Mouse (Mus musculus): ENCODE data around the gene Psmd14. TPM values are rescaled to one million over a fixed set of nuclear protein-coding genes. Genes with fewer than 3 reads are reported as not detected.
A peak's percentile ranks its signal among the peaks of the same experiment; 100 is the strongest.

Gene Psmd14
- 287 and 291 TPM in 2 replicates for polyA plus RNA-seq (2016; fragmentation: Nextera tagmentation; extraction: Ambion mirVana)

GRCm38 (mm10) chr2:61711108-61712040, at the start of gene Psmd14:
TSS of gene Psmd14 (plus strand) at chr2:61711694.
- peaks cover 4% of the 10 kb centered on the region; the same call in 1 of the 2 replicates for H3K9me3 ChIP-seq
- DNase-seq (ENCODE audit: extremely low spot score, low spot score) = peak; percentile 95
- H3K4me3 ChIP-seq = peak within 1 kb of the TSS; percentile 72
- peak within 1 kb of the TSS; percentile 92 for H3K27ac ChIP-seq
- peaks cover 12% of the 10 kb centered on the region for H3K4me1 ChIP-seq
- H3K27me3 ChIP-seq (ENCODE audit: poor library complexity, severe bottlenecking) = no peaks in the 10 kb centered on the region
- 7% methylated on average over 39 of the region's 52 CpGs for WGBS
- H3K36me3 ChIP-seq (replicated peaks) = peaks cover 12% of the 10 kb centered on the region

DNA sequence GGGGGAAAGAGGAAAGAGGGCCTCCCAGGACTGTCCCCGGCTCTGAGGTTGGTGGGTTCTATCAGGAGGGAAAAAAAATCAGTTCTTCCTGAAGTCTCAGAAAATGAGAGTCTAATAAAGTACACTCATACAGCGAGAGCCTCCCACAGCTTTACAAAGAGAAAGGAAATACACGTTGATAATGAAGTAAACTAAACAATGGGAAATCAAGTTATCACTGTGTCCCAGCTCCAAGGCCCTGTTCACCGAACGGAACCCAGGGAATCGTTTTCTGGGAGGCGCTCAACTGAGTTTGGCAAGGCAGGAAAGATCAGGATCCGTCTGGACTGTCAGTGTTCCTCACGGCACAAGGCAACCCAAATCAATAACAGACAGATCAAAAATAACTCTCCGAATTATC, 48.7 kb upstream of the Psmd14 start:
- WGBS = 88% methylated on average over 10 of the region's 10 CpGs
- H3K36me3 ChIP-seq (replicated peaks) = no peaks in the 10 kb centered on the region

GRCm38 (mm10) chr2:61663573-61664241, 47.8 kb upstream of the Psmd14 start:
- DNase-seq (ENCODE audit: extremely low spot score, low spot score) = no peak
- H3K27ac ChIP-seq = no peak overlapping the region

More for the DNA sequence above, 48.7 kb upstream of the Psmd14 start:
- no peak overlapping the region for H3K4me3 ChIP-seq
- H3K27ac ChIP-seq = no peak overlapping the region
- no peaks in the 10 kb centered on the region for H3K9me3 ChIP-seq
- DNase-seq (ENCODE audit: extremely low spot score, low spot score) = no peak
- no peaks in the 10 kb centered on the region for H3K4me1 ChIP-seq
- H3K27me3 ChIP-seq (ENCODE audit: poor library complexity, severe bottlenecking) = peaks cover 24% of the 10 kb centered on the region

GRCm38 (mm10) chr2:61667420-61667819, 44.1 kb upstream of the Psmd14 start:
- H3K27me3 ChIP-seq (ENCODE audit: poor library complexity, severe bottlenecking) = no peaks in the 10 kb centered on the region
- H3K36me3 ChIP-seq (replicated peaks) = no peaks in the 10 kb centered on the region
- no peaks in the 10 kb centered on the region for H3K4me1 ChIP-seq
- no peak overlapping the region for H3K4me3 ChIP-seq
- 83% methylated on average over 7 of the region's 7 CpGs for WGBS
- no peaks in the 10 kb centered on the region for H3K9me3 ChIP-seq
- H3K27ac ChIP-seq = no peak overlapping the region
- no peak for DNase-seq (ENCODE audit: extremely low spot score, low spot score)

More at GRCm38 (mm10) chr2:61663573-61664241, 47.8 kb upstream of the Psmd14 start:
- WGBS = 83% methylated on average over 10 of the region's 10 CpGs
- Histone ChIP-seq H3K9me3 (no peaks in the 10 kb centered on the region), H3K4me3 (no peak overlapping the region), H3K27me3 (ENCODE audit: poor library complexity, severe bottlenecking) (peaks cover 15% of the 10 kb centered on the region), H3K4me1 (no peaks in the 10 kb centered on the region), H3K36me3 (replicated peaks) (no peaks in the 10 kb centered on the region)

- peak; percentile 28 for DNase-seq (ENCODE audit: extremely low spot score, low spot score)
- no peak overlapping the region for H3K27ac ChIP-seq
- H3K27me3 ChIP-seq (ENCODE audit: poor library complexity, severe bottlenecking) = no peaks in the 10 kb centered on the region
- 25% methylated on average over 4 of the region's 4 CpGs for WGBS
- H3K36me3 ChIP-seq (replicated peaks) = no peaks in the 10 kb centered on the region
- H3K9me3 ChIP-seq = no peaks in the 10 kb centered on the region
- no peaks in the 10 kb centered on the region for H3K4me1 ChIP-seq
- no peak overlapping the region for H3K4me3 ChIP-seq
Observed at GRCm38 (mm10) chr2:61668260-61668659, 43.2 kb upstream of the Psmd14 start.

DNA sequence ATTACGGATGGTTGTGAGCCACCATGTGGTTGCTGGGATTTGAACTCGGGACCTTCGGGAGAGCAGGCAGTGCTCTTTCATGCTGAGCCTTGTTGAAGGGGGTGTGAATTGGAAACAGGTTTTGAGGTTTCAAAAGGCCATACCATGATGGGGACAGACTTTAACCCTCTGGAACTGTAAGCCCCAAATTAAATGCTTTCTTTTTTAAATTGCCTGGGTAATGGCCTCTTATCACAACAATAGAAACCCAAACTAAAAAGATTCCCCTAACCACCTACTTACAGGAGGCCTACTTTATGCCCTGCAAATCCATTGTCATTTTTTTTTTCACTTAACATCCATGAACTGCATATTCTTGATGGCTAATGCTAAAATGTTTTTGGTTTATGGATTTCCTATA, 36.9 kb upstream of the Psmd14 start:
- WGBS = 87% methylated on average over 3 of the region's 3 CpGs
- H3K27me3 ChIP-seq (ENCODE audit: poor library complexity, severe bottlenecking) = no peaks in the 10 kb centered on the region
- H3K9me3 ChIP-seq = no peaks in the 10 kb centered on the region
- no peaks in the 10 kb centered on the region for H3K36me3 ChIP-seq (replicated peaks)
- no peak overlapping the region for H3K4me3 ChIP-seq
- H3K4me1 ChIP-seq = no peaks in the 10 kb centered on the region
- no peak for DNase-seq (ENCODE audit: extremely low spot score, low spot score)
- H3K27ac ChIP-seq = no peak overlapping the region

DNA sequence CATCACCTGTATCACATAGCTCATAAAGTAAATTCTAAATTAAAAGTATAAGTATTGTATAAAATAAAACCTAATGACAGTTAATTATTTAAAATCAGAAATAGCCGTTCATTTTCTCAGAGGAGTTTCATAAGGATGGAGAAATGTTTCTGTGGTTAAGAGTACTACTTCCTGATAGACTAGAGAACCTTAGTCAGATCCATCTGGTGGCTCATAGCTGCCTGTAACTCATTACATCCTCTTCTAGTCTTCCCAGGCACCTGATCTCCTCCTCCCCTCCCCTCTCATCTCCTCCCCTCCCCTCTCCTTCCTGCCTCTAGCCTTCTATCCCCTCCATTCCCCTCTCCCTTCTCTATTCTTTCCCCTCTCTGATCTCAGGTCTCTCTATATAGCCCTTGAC, 29.9 kb upstream of the Psmd14 start:
- WGBS = 96% methylated on average over 1 of the region's 1 CpGs
- Histone ChIP-seq H3K27me3 (ENCODE audit: poor library complexity, severe bottlenecking) (no peaks in the 10 kb centered on the region), H3K36me3 (replicated peaks) (no peaks in the 10 kb centered on the region), H3K4me1 (no peaks in the 10 kb centered on the region), H3K27ac (no peak overlapping the region), H3K9me3 (no peaks in the 10 kb centered on the region), H3K4me3 (no peak overlapping the region)
- no peak for DNase-seq (ENCODE audit: extremely low spot score, low spot score)

DNA sequence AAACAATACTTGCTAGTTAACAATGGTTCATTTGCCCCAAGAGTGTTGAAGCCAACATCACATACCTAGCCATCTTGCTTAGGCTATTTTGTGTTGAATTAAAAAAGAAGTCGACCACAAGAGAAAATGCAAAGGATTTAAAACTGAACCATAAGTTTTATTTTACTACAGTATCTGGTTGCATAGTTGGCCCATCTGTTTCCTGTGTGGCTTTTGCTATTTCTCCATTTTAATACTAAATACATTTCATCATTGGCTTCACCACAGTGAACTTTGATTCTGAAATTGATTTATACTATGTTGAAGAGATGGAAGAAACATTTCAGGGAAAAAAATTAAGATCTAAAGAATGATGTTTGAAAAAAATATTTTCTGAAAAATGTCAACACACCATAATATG, 25.0 kb upstream of the Psmd14 start:
- Histone ChIP-seq H3K36me3 (replicated peaks) (no peaks in the 10 kb centered on the region), H3K4me3 (no peak overlapping the region), H3K4me1 (no peaks in the 10 kb centered on the region), H3K9me3 (no peaks in the 10 kb centered on the region), H3K27ac (no peak overlapping the region), H3K27me3 (ENCODE audit: poor library complexity, severe bottlenecking) (no peaks in the 10 kb centered on the region)
- WGBS = 82% methylated on average over 1 of the region's 1 CpGs
- DNase-seq (ENCODE audit: extremely low spot score, low spot score) = no peak

GRCm38 (mm10) chr2:61689086-61689485, 22.4 kb upstream of the Psmd14 start:
- Histone ChIP-seq H3K27me3 (ENCODE audit: poor library complexity, severe bottlenecking) (no peaks in the 10 kb centered on the region), H3K36me3 (replicated peaks) (no peaks in the 10 kb centered on the region), H3K4me1 (no peaks in the 10 kb centered on the region), H3K27ac (no peak overlapping the region), H3K4me3 (no peak overlapping the region), H3K9me3 (no peaks in the 10 kb centered on the region)
- WGBS = 91% methylated on average over 3 of the region's 3 CpGs
- no peak for DNase-seq (ENCODE audit: extremely low spot score, low spot score)

DNA sequence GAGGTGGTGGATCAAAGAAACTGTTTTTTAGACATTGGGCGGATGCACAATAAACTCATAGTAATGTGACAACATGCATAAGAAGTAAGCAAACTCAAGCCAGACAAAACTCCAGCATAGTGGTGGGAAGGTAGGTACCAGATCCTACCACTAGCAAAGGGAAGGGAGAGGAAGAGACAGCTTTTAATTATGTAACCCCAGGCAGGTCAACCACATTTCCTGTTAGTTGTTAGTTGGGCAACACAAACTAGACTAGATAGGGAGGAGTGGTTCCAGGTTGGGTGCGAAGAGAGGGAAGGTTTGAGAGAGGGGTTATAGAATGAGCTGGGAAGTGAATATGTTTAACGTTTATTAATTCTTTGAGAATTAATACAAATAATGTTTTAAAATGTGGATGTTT, 1.9 kb upstream of the Psmd14 start:
- H3K36me3 ChIP-seq (replicated peaks) = peaks cover 12% of the 10 kb centered on the region
- H3K4me1 ChIP-seq = peaks cover 12% of the 10 kb centered on the region
- no peak overlapping the region for H3K4me3 ChIP-seq
- peaks cover 4% of the 10 kb centered on the region; the same call in 1 of the 2 replicates for H3K9me3 ChIP-seq
- DNase-seq (ENCODE audit: extremely low spot score, low spot score) = no peak
- H3K27me3 ChIP-seq (ENCODE audit: poor library complexity, severe bottlenecking) = no peaks in the 10 kb centered on the region
- no peak overlapping the region for H3K27ac ChIP-seq
- 95% methylated on average over 3 of the region's 3 CpGs for WGBS

DNA sequence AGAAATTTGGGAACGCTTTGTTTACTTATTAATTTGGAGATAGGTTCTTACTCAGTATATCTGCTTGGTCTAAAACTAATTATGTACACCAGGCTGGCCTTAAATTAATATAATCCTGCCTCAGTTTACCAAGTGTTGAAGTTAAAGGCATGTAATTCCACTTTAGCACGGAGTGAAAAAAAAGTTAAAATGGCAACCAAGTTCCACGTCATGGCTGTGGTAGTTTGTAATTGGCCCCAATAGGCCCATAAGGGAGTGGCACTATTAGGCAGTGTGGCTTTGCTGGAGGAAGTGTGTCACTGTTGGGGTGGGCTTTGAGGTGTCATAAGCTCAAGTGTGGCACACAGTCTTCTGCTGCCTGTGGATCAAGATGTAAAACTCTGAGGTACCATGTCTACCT, 1.0 kb downstream of the Psmd14 start:
- Histone ChIP-seq H3K36me3 (replicated peaks) (peaks cover 12% of the 10 kb centered on the region), H3K27ac (peak overlapping the region; percentile 92; the same call in 1 of the 2 replicates), H3K4me1 (peaks cover 12% of the 10 kb centered on the region), H3K4me3 (peak overlapping the region; percentile 72), H3K27me3 (ENCODE audit: poor library complexity, severe bottlenecking) (no peaks in the 10 kb centered on the region), H3K9me3 (peaks cover 4% of the 10 kb centered on the region; the same call in 1 of the 2 replicates)
- DNase-seq (ENCODE audit: extremely low spot score, low spot score) = no peak
- 55% methylated on average over 3 of the region's 3 CpGs for WGBS

DNA sequence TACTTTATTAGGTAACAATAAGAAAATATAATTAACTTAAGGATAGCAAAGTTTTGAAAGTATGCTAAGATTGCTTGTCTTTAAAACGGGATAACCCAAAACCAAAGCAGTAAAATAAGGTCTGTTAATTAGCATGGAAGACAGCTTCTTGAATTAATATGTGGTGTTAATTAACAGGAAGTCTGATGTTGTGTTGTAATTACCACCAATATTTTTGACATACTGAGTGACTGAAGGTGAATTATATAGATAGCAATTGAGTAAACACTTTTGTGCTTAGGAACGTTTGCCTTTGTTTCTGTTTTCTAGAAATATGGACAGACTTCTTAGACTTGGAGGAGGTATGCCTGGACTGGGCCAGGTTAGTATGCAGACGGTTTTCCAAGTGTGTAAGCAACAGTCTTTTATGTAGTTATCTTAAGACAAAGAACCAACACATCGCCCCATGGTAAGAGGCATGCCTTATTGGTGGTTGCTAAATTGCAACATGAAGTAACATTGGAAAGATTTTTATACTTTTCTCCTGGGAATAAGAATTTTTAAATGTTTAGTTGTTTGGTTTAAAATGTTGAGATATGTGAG, 11.0 kb downstream of the Psmd14 start:
- H3K4me3 ChIP-seq = no peak overlapping the region
- no peak overlapping the region for H3K27ac ChIP-seq
- 84% methylated on average over 4 of the region's 4 CpGs for WGBS
- no peak for DNase-seq (ENCODE audit: extremely low spot score, low spot score)
- H3K9me3 ChIP-seq = no peaks in the 10 kb centered on the region
- no peaks in the 10 kb centered on the region for H3K27me3 ChIP-seq (ENCODE audit: poor library complexity, severe bottlenecking)
- no peaks in the 10 kb centered on the region for H3K4me1 ChIP-seq
- H3K36me3 ChIP-seq (replicated peaks) = peaks cover 25% of the 10 kb centered on the region
